Mouse (Mus musculus): ENCODE results near the gene Ostf1. TPM values are rescaled to one million over a fixed set of nuclear protein-coding genes. Genes with fewer than 3 reads are reported as not detected.

The Ostf1 gene
- polyA plus RNA-seq, 1 experiment = 64.4 TPM

- H3K4me3 ChIP-seq (ENCODE audit: insufficient read depth, poor library complexity, severe bottlenecking) = no peak overlapping the region
- no peaks in the 10 kb centered on the region for H3K36me3 ChIP-seq (ENCODE audit: control insufficient read depth, insufficient read depth)
- TF ChIP-seq MYOG (IDR thresholded peaks at IDR 0.05; ENCODE audit: control insufficient read depth, extremely low read depth, insufficient read length) = no peak
- no peak for TF ChIP-seq USF1 (IDR thresholded peaks at IDR 0.05; ENCODE audit: low read depth)
- no peak for TF ChIP-seq CEBPB (IDR thresholded peaks at IDR 0.05; ENCODE audit: low read depth)
- TF ChIP-seq CTCF (IDR thresholded peaks at IDR 0.05; ENCODE audit: control insufficient read depth, insufficient read depth, insufficient read length) = no peak
- TF ChIP-seq FOSL1 (IDR thresholded peaks at IDR 0.05; ENCODE audit: insufficient read depth, low read length, poor library complexity, severe bottlenecking) = no peak
- H3K27me3 ChIP-seq (ENCODE audit: control insufficient read depth, insufficient read depth, insufficient read length) = no peaks in the 10 kb centered on the region
- no peaks in the 10 kb centered on the region for H3K79me2 ChIP-seq (ENCODE audit: control insufficient read depth, insufficient read depth)
- H3K79me3 ChIP-seq (ENCODE audit: low read depth) = no peaks in the 10 kb centered on the region
- H3ac ChIP-seq (ENCODE audit: control insufficient read depth, insufficient read length, low read depth) = no peak overlapping the region
Measured at GRCm38 (mm10) chr19:18650473-18650872, 18.9 kb upstream of the Ostf1 start.

- Histone ChIP-seq H3K27me3 (ENCODE audit: control insufficient read depth, insufficient read depth, insufficient read length) (no peaks in the 10 kb centered on the region), H3K79me3 (ENCODE audit: low read depth) (no peaks in the 10 kb centered on the region), H3K36me3 (ENCODE audit: control insufficient read depth, insufficient read depth) (no peaks in the 10 kb centered on the region), H3K4me3 (ENCODE audit: insufficient read depth, poor library complexity, severe bottlenecking) (no peak overlapping the region), H3ac (ENCODE audit: control insufficient read depth, insufficient read length, low read depth) (no peak overlapping the region), H3K79me2 (ENCODE audit: control insufficient read depth, insufficient read depth) (no peaks in the 10 kb centered on the region)
- TF ChIP-seq MYOG (IDR thresholded peaks at IDR 0.05; ENCODE audit: control insufficient read depth, extremely low read depth, insufficient read length) (no peak), CEBPB (IDR thresholded peaks at IDR 0.05; ENCODE audit: low read depth) (no peak), FOSL1 (IDR thresholded peaks at IDR 0.05; ENCODE audit: insufficient read depth, low read length, poor library complexity, severe bottlenecking) (no peak), USF1 (IDR thresholded peaks at IDR 0.05; ENCODE audit: low read depth) (no peak), CTCF (IDR thresholded peaks at IDR 0.05; ENCODE audit: control insufficient read depth, insufficient read depth, insufficient read length) (no peak), MYOD1 (IDR thresholded peaks at IDR 0.05; ENCODE audit: control insufficient read depth, insufficient read length, low read depth) (no peak), MAX (IDR thresholded peaks at IDR 0.05) (no peak)
Measured at GRCm38 (mm10) chr19:18649955-18650354, 18.3 kb upstream of the Ostf1 start.

- TF ChIP-seq CEBPB (IDR thresholded peaks at IDR 0.05; ENCODE audit: low read depth) (no peak), MYOG (IDR thresholded peaks at IDR 0.05; ENCODE audit: control insufficient read depth, extremely low read depth, insufficient read length) (no peak), MAX (IDR thresholded peaks at IDR 0.05) (no peak), FOSL1 (IDR thresholded peaks at IDR 0.05; ENCODE audit: insufficient read depth, low read length, poor library complexity, severe bottlenecking) (no peak), CTCF (IDR thresholded peaks at IDR 0.05; ENCODE audit: control insufficient read depth, insufficient read depth, insufficient read length) (no peak), USF1 (IDR thresholded peaks at IDR 0.05; ENCODE audit: low read depth) (no peak), MYOD1 (IDR thresholded peaks at IDR 0.05; ENCODE audit: control insufficient read depth, insufficient read length, low read depth) (no peak)
- Histone ChIP-seq H3K27me3 (ENCODE audit: control insufficient read depth, insufficient read depth, insufficient read length) (no peaks in the 10 kb centered on the region), H3K79me2 (ENCODE audit: control insufficient read depth, insufficient read depth) (no peaks in the 10 kb centered on the region), H3K4me3 (ENCODE audit: insufficient read depth, poor library complexity, severe bottlenecking) (no peak overlapping the region), H3K79me3 (ENCODE audit: low read depth) (no peaks in the 10 kb centered on the region), H3ac (ENCODE audit: control insufficient read depth, insufficient read length, low read depth) (no peak overlapping the region), H3K36me3 (ENCODE audit: control insufficient read depth, insufficient read depth) (no peaks in the 10 kb centered on the region)
Measured at GRCm38 (mm10) chr19:18648558-18648945, 16.9 kb upstream of the Ostf1 start.

- no peaks in the 10 kb centered on the region for H3K79me3 ChIP-seq (ENCODE audit: low read depth)
- no peaks in the 10 kb centered on the region for H3K36me3 ChIP-seq (ENCODE audit: control insufficient read depth, insufficient read depth)
- H3K79me2 ChIP-seq (ENCODE audit: control insufficient read depth, insufficient read depth) = no peaks in the 10 kb centered on the region
- TF ChIP-seq CEBPB (IDR thresholded peaks at IDR 0.05; ENCODE audit: low read depth) (no peak), MYOD1 (IDR thresholded peaks at IDR 0.05; ENCODE audit: control insufficient read depth, insufficient read length, low read depth) (no peak), CTCF (IDR thresholded peaks at IDR 0.05; ENCODE audit: control insufficient read depth, insufficient read depth, insufficient read length) (no peak), FOSL1 (IDR thresholded peaks at IDR 0.05; ENCODE audit: insufficient read depth, low read length, poor library complexity, severe bottlenecking) (no peak), MYOG (IDR thresholded peaks at IDR 0.05; ENCODE audit: control insufficient read depth, extremely low read depth, insufficient read length) (no peak), USF1 (IDR thresholded peaks at IDR 0.05; ENCODE audit: low read depth) (no peak), MAX (IDR thresholded peaks at IDR 0.05) (no peak)
- H3K27me3 ChIP-seq (ENCODE audit: control insufficient read depth, insufficient read depth, insufficient read length) = no peaks in the 10 kb centered on the region
- H3K4me3 ChIP-seq (ENCODE audit: insufficient read depth, poor library complexity, severe bottlenecking) = no peak overlapping the region
- no peak overlapping the region for H3ac ChIP-seq (ENCODE audit: control insufficient read depth, insufficient read length, low read depth)
Measured at GRCm38 (mm10) chr19:18647775-18648557, 16.3 kb upstream of the Ostf1 start.

GRCm38 (mm10) chr19:18646853-18647420 lies 15.3 kb upstream of the Ostf1 start:
- Histone ChIP-seq H3K27me3 (ENCODE audit: control insufficient read depth, insufficient read depth, insufficient read length) (no peaks in the 10 kb centered on the region), H3K79me2 (ENCODE audit: control insufficient read depth, insufficient read depth) (no peaks in the 10 kb centered on the region), H3K36me3 (ENCODE audit: control insufficient read depth, insufficient read depth) (no peaks in the 10 kb centered on the region), H3K4me3 (ENCODE audit: insufficient read depth, poor library complexity, severe bottlenecking) (no peak overlapping the region), H3K79me3 (ENCODE audit: low read depth) (no peaks in the 10 kb centered on the region), H3ac (ENCODE audit: control insufficient read depth, insufficient read length, low read depth) (no peak overlapping the region)
- TF ChIP-seq MYOG (IDR thresholded peaks at IDR 0.05; ENCODE audit: control insufficient read depth, extremely low read depth, insufficient read length) (no peak), MAX (IDR thresholded peaks at IDR 0.05) (no peak)
